Mouse (Mus musculus) embryonic fibroblast, embryonic 13.5 days (primary cell): ENCODE measurements around the gene Pacsin1.

ENCODE experiments used
- CTCF ChIP-seq: IDR thresholded peaks from 2 replicates; pipeline ENCODE4 v1.5.1; 2011; ENCODE audit warnings: mild to moderate bottlenecking, control low read depth, low read length, moderate library complexity, borderline replicate concordance; ENCODE audit not compliant: insufficient read depth
- POLR2A ChIP-seq: IDR thresholded peaks from 2 replicates; pipeline ENCODE4 v1.6.1; 2011; ENCODE audit warnings: low read depth, mild to moderate bottlenecking, control low read depth, low read length, moderate library complexity

DNA sequence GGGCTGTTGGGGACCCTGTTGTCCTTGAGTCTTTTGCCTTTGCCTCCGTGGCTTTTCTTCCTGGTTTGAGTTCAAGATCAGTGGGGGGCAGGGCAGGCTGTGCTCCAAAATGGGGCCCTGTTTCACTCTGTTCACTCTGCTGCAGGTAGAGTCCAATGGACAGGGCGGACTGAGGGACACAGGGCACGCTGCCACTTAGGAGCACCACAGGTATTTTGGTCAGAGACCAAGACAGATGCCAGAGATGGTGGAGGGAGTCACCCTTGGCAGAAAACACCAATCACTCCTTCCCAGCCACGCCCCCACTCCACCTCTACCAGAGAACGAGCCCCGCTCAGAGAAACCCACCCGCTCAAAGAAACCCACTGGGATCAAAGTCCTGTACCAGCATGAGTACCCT is 9.5 kb upstream of the Pacsin1 start:
- TF ChIP-seq POLR2A (no peak), CTCF (no peak)
